ENCODE assay signal across 8 mouse cellular contexts in the genomic region with DNA sequence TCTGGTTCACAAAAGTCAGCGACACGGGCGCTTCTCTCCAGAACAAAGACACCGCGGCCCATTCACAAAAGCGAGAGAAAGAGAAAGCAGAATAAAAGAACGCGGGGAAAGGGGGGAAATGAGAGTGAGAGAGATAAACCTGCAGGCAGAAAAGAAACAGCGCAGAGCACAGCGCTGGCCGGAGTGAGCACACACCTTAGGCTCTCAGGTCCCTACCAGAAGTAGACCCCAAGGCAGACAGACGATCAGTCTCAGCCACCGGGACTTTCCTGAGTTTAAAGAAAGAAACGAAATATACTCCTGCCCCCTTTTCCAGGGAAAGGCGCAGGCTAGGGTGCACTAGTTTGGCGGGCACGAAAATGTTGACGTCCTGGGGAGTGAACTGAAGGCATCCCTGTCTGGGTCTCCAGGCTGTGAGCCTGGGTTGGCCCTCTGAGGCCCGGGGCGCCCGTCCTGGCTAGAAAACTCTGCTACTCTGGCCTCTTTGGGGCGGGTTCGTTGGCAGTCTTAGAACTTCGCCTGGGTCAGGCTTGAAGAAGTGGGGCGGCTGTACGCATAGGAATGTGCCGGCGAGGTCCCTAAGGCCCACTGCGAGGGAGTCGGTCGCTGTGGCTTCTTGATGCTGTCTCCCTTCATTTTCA. TPM values are rescaled to one million over a fixed set of nuclear protein-coding genes. Genes with fewer than 3 reads are reported as not detected.
DNase-seq lines count a peak whose midpoint lies in the region; ATAC-seq and TF ChIP-seq lines count a peak whose summit lies in the region.

No protein-coding gene starts in this region.

- peak in 1 of 2 experiments; percentile 16 for DNase-seq in layer of hippocampus, adult 2 months (ENCODE audit: low spot score in 2 of 2)
- DNase-seq in layer of hippocampus, adult 9-10 months (ENCODE audit: low spot score): no peak
- peak; percentile 47 for DNase-seq in Muller cell, postnatal 12 days (ENCODE audit: inconsistent ontology term)
- DNase-seq in spleen, postnatal 36 days (ENCODE audit: low spot score in 2 of 2): no peak
- DNase-seq in spleen, postnatal 10 days (ENCODE audit: low spot score in 2 of 2): no peak

- no peak overlapping the region for H3K9ac ChIP-seq in hindbrain, embryonic 12.5 days
- no peak overlapping the region for H3K9ac ChIP-seq in lung, embryonic 16.5 days (ENCODE audit: low read length)

- no peak for TF ChIP-seq POLR2A in embryonic fibroblast, embryonic 13.5 days (IDR thresholded peaks at IDR 0.05; ENCODE audit: low read depth, low read length)

- no peak for TF ChIP-seq CTCF in layer of hippocampus, adult 2 months (conservative IDR thresholded peaks at IDR 0.05)
- TF ChIP-seq CTCF in embryonic fibroblast, embryonic 13.5 days (IDR thresholded peaks at IDR 0.05; ENCODE audit: borderline replicate concordance, insufficient read depth, low read length): no peak

- H3K9me3 ChIP-seq in hindbrain, embryonic 12.5 days (replicated peaks): no peaks in the 10 kb centered on the region
- no peaks in the 10 kb centered on the region for H3K9me3 ChIP-seq in lung, embryonic 16.5 days (ENCODE audit: control insufficient read depth, low read length)

- peak overlapping the region; percentile 81 for H3K27ac ChIP-seq in layer of hippocampus, adult 2 months
- no peak overlapping the region for H3K27ac ChIP-seq in embryonic fibroblast, embryonic 13.5 days (ENCODE audit: insufficient read depth, low read length)
- no peak overlapping the region for H3K27ac ChIP-seq in hindbrain, embryonic 12.5 days
- no peak overlapping the region for H3K27ac ChIP-seq in lung, embryonic 16.5 days (ENCODE audit: low read length)

- peaks cover 5% of the 10 kb centered on the region; the same call in 1 of the 2 replicates for H3K4me1 ChIP-seq in embryonic fibroblast, embryonic 13.5 days (ENCODE audit: control insufficient read depth, insufficient read depth, low read length)
- H3K4me1 ChIP-seq in hindbrain, embryonic 12.5 days: peaks cover 29% of the 10 kb centered on the region
- peaks cover 33% of the 10 kb centered on the region for H3K4me1 ChIP-seq in lung, embryonic 16.5 days (replicated peaks; ENCODE audit: control insufficient read depth, insufficient read depth, low read length)

- no peaks in the 10 kb centered on the region for H3K36me3 ChIP-seq in hindbrain, embryonic 12.5 days
- no peaks in the 10 kb centered on the region for H3K36me3 ChIP-seq in lung, embryonic 16.5 days (ENCODE audit: control insufficient read depth, insufficient read depth, low read length)

- WGBS in hindbrain, embryonic 12.5 days: 1% methylated on average over 31 of the region's 31 CpGs
- WGBS in lung, embryonic 16.5 days: 2% methylated on average over 31 of the region's 31 CpGs

- ATAC-seq in hindbrain, embryonic 12.5 days (ENCODE audit: low FRiP score): no peak
- no peak for ATAC-seq in lung, embryonic 16.5 days (ENCODE audit: low read depth)

- H3K27me3 ChIP-seq in hindbrain, embryonic 12.5 days: peaks cover 97% of the 10 kb centered on the region
- H3K27me3 ChIP-seq in lung, embryonic 16.5 days (ENCODE audit: control insufficient read depth, insufficient read depth, low read depth, low read length): peaks cover 88% of the 10 kb centered on the region

- peak overlapping the region; percentile 74 for H3K4me2 ChIP-seq in hindbrain, embryonic 12.5 days (replicated peaks)
- peak overlapping the region; percentile 5; the same call in 1 of the 2 replicates for H3K4me2 ChIP-seq in lung, embryonic 16.5 days (ENCODE audit: low read depth, low read length)

- peak overlapping the region; percentile 58 for H3K4me3 ChIP-seq in layer of hippocampus, adult 2 months
- peak overlapping the region; percentile 43; the same call in 1 of the 2 replicates for H3K4me3 ChIP-seq in embryonic fibroblast, embryonic 13.5 days (ENCODE audit: insufficient read depth, low read length)
- H3K4me3 ChIP-seq in hindbrain, embryonic 12.5 days: peak overlapping the region; percentile 47; the same call in 1 of the 2 replicates
- H3K4me3 ChIP-seq in lung, embryonic 16.5 days (ENCODE audit: low read length): peak overlapping the region; percentile 10; the same call in 1 of the 2 replicates

RNA-seq across cellular contexts. Expression of a gene that starts 0.8 kb away (rescaled TPM):
- 1 to 10 TPM; 3.6 to 4.2 TPM for total RNA-seq in layer of hippocampus, adult 2 months (2021)
- polyA plus RNA-seq in embryonic fibroblast, embryonic 13.5 days (2011; ENCODE audit: insufficient read length, low read depth, missing spikeins): 0.43 TPM in 1 of 2 replicates, not detected in the other
- 3.4 and 3.6 TPM in 2 replicates for polyA plus RNA-seq in hindbrain, embryonic 12.5 days (2016; fragmentation: Nextera tagmentation; extraction: Ambion mirVana)
- polyA plus RNA-seq in lung, embryonic 16.5 days (2015; fragmentation: Nextera tagmentation; extraction: Ambion mirVana): 0.44 and 0.59 TPM in 2 replicates
